Mouse (Mus musculus): ENCODE measurements around the gene Gipc3.

GRCm38 (mm10) chr10:81340551-81341332, 2.3 kb downstream of the Gipc3 start:
- TF ChIP-seq CTCF (IDR thresholded peaks at IDR 0.05; ENCODE audit: control insufficient read depth, insufficient read depth, low read length) (no peak), POLR2A (IDR thresholded peaks at IDR 0.05; ENCODE audit: borderline replicate concordance, control insufficient read depth, low read depth, low read length) (no peak)
